Mouse (Mus musculus): ENCODE measurements around the gene Tns2. TPM values are rescaled to one million over a fixed set of nuclear protein-coding genes. Genes with fewer than 3 reads are reported as not detected.
A peak's percentile ranks its signal among the peaks of the same experiment; 100 is the strongest.

Tns2 gene
- total RNA-seq, 2 experiments from 2014 or later: not detected

DNA sequence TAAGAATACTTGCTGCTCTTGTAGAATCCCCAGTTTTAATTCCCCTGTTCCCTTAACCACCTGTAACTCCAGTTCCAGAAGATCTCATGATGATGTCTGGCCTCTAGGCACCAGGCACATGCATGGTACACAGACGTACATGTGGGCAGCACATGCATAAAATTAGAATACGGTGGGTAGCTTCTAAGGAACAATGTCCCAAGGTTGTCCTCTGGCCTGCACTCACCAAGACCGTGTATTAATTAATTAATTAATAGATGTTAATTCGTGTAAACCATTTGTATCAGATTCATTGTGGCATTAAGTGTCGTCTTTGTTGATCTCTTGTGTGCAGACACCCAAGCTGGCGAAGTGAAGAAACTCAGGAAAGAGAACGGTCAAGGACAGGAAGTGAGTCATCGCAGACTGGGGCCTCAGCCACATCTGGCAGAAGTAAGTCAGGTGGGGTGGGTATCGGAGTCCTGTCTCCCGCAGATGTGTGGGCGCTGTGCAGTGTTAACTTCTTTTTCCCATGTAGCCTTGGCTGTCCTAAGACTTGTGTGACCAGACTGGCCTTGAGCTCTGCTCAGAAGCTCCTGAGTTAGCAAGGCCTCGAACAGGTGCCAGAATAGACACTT lies 9.0 kb upstream of the Tns2 start:
- 0 out of 2 replicates have a peak, but pooled peaks have one; percentile 23 for ATAC-seq (replicated peaks; ENCODE audit: low FRiP score, low TSS enrichment, poor library complexity, severe bottlenecking)

DNA sequence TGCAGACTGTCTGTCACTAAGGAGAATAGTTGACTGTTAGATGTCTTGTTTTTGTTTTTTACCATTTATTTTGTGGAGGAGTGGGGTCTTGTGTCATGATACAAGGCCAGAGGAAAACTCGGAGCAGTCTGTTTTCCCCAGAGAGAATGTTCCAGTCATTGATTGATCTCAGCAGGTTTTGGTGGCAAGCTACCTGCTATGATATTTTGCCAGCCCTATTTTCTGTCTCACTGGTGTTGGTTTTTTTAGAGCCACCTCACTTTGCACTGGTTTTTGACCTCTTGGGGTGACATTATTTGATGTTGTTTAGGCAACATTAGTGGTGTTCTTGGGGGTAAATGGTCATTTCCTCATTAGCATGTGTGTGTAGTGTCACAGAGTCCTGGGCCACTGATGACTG lies 8.5 kb upstream of the Tns2 start:
- no peak for ATAC-seq (replicated peaks; ENCODE audit: low FRiP score, low TSS enrichment, poor library complexity, severe bottlenecking)

DNA sequence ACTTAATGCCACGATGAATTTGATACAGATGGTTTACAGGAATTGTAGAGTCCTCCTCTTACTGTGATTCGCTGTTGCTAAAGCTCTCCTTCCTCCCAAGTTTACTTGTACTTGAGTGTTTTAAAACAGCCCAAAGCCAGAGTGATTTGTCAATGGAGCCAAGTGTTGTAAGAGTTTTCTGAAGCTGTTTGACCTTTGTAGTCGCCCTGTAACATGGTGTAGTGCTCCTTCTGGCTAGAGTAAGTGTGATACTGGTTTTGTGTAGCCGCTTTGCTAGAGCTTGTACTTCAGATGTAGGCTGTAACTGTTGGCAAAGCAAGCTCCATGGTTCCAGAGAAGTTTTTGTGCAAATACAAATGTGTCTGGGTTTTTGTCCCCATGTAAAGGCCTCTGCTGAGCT lies 8.0 kb upstream of the Tns2 start:
- no peak for ATAC-seq (replicated peaks; ENCODE audit: low FRiP score, low TSS enrichment, poor library complexity, severe bottlenecking)

DNA sequence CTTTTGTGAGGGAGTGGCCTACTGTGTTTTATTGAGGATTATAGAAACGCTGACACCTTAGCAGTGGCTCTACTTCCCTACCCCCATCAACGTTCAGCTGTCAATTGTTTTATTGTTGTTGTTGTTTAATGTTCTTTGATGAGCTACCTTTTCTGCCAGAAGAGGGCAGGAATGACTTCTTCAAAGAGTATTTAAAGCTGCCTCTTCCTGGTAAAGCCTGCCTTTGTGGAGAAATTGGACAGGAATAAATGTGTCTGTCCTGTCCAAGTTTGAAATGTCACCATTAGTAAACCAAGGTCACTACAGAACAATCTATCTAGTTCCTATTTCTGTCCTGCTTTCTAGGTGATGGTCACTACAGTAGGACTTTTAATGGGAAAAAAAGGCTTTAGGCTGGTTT lies 6.1 kb upstream of the Tns2 start:
- ATAC-seq (replicated peaks; ENCODE audit: low FRiP score, low TSS enrichment, poor library complexity, severe bottlenecking): no peak

DNA sequence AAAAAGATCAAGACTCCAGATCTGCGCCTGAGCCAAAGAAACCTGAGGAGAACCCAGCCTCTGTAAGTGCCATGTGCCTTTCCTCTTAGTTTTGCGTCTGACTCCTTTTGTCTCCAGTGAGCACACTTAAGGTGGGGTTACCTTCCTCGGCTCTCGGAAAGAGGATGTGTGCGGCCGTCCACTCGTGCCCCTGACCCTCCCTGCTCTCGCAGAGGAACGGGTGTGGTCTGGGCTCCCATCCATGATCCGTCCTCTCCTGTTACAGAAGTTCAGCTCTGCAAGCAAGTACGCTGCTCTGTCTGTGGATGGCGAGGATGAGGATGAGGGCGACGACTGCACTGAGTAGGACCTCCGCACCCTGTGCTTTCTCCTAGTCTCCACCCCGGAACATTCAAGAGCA lies 5.2 kb upstream of the Tns2 start:
- no peak for ATAC-seq (replicated peaks; ENCODE audit: low FRiP score, low TSS enrichment, poor library complexity, severe bottlenecking)

DNA sequence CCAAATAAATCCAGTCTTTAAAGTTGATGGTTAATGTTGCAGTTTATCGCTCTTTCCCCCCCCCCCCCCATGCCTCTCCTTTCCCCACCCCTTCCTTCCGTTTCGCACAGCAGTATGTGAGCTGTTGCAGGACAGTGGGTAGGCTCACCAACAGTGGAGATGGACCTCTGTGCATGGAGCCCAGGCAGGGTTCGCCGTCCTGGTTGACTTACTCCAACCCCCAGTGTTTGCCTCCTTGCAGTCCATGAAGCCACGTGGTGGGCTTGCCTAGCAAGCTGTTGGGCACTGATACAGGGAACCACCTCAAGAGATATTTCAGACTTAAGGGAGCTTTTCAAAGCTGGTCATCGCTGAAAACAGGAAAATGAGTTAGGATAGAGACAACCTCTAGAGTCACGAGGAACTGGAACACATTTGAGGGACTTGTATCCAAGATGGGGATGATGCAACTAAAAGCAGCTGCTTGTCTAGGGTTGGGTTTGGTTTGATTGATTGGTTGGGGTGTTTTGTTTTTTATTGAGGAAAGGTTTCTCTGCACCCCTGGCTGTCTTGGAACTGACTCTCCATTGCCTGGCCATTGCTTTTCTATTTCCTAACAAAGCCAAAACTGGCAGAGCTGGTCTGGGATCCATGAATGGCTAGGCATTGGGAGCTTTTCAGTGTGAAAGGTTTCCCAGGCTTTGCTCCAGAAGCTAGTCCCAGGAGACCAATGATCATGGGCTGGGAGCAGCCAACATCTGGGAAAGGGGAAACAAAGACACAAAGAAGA lies 2.9 kb upstream of the Tns2 start:
- ATAC-seq (replicated peaks; ENCODE audit: low FRiP score, low TSS enrichment, poor library complexity, severe bottlenecking): no peak

DNA sequence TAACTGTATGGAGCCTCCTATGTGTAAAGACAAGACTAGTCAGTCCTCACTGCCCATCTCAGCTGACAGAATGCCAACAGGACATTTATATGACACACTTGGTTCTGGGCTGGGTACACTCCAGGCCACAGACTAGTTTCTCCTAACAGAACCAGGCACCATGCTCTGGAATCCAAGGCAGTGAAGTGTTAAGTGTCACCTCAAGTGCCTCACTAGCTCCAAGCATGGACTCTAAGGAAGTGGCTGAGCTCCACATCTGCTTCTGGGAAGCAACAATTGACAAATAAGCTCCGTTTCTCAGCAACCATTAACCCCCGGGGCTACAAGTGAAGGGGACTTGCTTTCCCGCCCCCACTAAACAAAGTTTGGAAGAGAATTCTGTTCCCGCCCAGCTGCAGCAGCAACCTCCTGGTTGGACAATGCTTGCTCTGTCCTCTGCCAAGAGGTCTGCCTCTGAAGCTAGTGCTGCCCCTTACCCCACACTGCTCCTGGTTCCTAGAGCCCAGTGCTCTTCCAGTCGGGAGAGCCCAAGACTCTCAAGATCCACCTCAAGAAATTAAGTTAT lies 2.1 kb upstream of the Tns2 start:
- no peak for ATAC-seq (replicated peaks; ENCODE audit: low FRiP score, low TSS enrichment, poor library complexity, severe bottlenecking)

DNA sequence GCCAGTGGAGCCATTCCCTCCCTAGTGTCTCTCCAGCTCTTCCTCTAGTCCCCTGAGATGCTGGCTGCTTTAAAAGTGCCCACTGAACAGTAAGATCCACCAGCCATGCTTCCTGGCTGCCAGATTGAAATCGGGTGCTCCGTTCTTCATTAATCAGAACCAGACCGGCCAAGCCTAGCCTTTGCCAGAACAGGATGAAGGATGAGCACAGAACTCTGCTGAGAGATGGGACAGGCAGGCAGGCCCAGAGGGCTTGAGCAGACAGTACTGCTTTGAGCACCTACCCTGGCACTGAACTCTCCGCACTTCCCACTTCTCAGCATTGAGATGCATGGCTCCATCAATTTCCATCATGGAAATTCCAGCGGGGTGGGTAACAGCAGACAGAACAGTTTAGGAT lies 953 bp upstream of the Tns2 start:
- ATAC-seq (replicated peaks; ENCODE audit: low FRiP score, low TSS enrichment, poor library complexity, severe bottlenecking): no peak

DNA sequence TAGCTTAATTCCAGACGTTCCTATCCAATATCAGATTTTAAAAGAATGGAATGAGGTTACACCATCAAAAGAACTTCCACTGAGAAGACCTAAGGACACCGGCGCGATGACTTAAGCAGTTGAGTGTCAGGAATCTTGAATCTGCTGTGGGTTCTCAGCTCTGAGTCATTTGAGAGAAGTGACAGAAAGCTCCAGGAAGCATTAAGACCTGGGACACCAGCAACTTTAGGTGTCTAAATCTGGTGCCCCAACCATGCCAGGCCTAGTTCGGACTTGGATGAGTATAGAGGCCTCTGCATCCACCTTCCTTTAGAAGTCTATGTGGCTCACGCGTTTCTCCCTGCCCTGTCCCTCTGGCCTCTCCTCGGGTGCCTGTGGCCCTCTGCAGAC lies 447 bp upstream of the Tns2 start:
- no peak for ATAC-seq (replicated peaks; ENCODE audit: low FRiP score, low TSS enrichment, poor library complexity, severe bottlenecking)

DNA sequence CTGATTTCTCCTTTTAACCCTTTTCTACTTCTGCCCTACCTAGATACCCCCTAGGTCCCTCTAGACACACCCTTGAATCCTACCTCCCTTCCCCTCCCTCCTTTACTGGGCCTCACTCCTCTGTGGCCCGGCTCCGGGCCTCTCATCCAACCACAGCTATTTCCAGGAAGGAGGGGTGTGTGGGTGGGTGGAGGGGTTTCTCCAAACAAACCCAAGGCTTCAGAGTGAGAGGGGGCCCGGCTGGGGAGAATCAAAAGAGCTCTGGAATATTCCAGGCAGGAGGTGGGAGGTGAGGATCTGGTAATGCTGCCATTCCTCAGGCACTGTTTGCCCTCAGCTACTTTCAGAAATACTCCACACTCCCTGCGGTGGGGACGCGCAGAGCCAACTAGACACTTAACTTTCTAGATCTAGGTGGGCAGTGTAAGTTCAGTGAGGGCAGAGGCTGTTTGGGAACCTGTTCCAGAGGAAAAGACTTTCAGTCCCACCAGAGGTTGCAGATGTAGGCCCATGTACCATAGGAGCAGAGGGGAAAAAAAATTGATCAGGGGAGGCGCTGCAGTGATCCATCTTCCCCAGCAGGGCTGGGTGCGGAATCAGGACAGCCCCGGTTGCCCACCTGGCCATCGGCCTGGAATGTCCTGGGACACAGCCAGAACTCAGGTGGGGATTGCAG lies 921 bp downstream of the Tns2 start:
- no peak for ATAC-seq (replicated peaks; ENCODE audit: low FRiP score, low TSS enrichment, poor library complexity, severe bottlenecking)

DNA sequence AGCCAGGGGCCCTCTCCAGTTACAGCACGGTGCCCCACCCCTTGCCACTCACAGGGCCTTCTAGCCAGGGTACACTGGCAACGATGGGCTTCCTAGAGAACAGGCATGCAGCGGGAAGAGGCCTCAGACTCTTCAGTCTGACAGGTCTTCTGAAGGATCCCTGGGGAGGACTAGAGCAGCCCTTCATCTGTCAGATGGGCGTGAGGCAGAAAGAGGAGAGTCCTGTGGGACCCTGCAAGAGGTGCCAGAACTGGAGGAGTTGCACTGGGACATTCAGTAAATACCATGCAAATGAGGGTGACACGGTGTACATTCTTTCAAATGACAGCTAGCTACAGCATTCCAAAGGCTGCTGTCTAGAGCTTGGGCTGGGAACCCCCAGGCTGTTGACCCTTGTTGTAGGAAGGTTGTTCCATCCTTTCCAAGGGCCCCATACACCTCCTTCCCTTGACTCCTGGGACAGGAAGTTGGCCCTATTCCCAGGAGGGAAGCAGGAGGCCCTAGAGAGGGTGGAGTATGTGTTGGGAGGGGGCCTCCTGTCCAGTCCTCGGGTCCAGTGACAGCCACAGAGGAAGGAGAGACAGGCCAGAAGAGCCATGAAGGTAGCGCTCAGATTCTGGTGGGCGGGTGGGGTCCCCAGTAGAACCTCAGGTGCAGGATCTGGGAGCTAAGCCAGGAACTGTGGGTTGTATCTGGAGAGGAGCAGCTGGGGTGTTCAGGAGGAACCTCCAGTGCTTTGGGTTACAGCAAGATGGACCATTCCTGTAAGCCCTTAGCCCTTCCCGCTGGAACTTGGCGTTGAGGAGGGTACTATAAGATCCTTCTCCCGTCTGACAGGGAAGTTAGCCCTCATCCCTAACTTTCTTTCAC lies 1.7 kb downstream of the Tns2 start:
- no peak for ATAC-seq (replicated peaks; ENCODE audit: low FRiP score, low TSS enrichment, poor library complexity, severe bottlenecking)

DNA sequence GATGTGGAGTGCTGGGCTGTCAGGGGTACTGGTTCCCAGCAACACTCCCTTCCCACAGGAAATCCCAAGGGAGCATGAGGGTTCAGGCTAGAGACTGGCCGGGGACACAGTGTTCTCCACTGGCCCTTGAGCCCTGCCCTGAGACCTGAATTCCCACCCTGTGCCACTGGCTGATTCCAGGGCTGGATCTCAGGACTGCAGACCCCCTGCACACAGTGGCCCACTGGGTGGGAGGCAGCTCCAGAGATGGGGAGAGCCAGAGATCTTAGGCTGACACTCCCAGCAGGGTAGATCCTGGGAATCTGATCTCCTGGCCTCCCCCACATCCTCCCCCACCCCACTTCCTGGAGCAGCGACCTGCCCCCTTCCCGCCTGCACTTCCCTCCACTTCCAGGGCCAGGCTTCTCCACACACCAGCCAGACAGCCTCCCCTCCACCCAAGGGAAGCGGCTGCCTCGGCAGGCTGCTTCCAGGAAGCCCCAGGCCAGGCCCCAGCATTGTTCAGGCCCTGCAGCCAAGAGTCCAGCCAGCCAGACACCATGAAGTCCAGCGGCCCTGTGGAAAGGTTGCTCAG lies 2.4 kb downstream of the Tns2 start:
- no peak for ATAC-seq (replicated peaks; ENCODE audit: low FRiP score, low TSS enrichment, poor library complexity, severe bottlenecking)

DNA sequence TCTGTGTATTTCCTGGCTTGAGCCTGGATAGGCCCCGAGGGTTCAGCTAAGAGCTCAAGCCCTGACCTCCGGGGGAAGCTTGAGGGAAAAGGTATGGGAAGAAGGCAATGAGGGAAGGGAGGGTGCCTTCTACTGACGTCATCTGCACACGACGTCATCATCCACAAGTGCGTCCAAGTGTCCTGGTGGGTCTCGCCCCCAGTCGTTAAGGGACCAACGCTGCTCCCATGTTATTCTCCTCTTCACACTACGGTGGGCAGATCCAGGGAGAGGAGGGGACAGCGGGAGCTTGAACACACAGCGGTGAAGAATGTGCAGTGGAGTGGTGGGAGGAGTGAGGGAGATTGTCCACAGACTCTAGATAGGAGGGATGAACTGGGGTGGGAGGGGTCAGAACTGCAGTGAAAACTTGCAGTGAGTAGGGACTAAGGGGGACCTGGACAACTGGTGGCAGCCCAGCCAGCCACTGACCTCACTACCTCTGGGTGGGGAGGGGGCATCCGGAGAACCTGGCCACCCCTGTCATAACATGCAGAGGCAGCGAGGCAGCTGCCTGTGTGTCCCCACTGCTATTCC lies 3.2 kb downstream of the Tns2 start:
- ATAC-seq (replicated peaks; ENCODE audit: low FRiP score, low TSS enrichment, poor library complexity, severe bottlenecking): no peak

DNA sequence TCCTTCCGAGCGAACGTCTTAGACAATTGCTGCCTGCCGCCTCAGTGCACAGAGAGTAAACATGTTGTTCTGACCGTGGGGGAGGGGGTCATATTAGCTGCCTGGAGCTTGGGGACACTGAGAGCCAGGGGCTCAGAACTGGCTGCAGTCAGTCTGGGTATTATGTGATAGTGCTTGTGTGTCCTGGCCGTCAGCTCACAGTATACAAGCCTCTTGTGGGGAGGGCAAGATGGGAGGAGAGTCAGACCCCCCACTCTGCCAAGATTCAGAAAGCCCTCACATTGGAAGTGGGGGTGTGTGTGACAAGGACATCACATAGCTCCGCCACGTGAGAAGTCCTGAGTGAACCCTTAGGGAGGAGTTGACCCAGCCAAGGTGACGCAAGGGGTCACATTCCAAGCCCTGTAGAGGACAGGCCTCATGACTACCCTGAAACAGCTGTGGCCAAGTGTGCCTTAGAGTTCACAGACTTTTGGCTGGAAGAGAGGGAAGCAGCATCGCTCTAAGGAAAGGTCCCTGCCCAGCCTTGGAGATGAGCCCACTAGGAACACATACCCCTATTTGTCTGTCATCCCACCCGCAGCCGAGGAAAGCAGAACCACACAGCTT lies 3.8 kb downstream of the Tns2 start:
- ATAC-seq (replicated peaks; ENCODE audit: low FRiP score, low TSS enrichment, poor library complexity, severe bottlenecking): no peak

DNA sequence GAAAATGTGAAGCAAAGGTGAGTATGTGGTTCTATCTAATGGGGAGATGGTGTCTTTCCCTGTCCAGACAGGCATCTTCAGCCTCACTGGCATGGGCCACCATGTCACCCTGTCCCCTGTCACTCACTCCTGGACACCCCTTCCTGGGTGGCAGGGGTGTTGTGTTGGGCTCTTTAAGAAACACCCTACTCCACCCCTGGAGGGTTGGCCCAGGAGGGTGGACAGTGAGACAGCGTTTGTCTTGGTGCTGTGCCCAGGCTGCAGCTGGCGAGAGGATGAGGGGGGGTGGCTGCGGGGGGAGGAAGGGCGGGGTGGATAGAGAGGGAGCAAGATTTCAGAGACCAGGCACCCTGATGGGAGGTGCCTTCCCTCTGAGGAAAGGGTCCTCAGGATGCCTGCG lies 5.1 kb downstream of the Tns2 start:
- ATAC-seq (replicated peaks; ENCODE audit: low FRiP score, low TSS enrichment, poor library complexity, severe bottlenecking): 0 out of 2 replicates have a peak, but pooled peaks have one; percentile 23

DNA sequence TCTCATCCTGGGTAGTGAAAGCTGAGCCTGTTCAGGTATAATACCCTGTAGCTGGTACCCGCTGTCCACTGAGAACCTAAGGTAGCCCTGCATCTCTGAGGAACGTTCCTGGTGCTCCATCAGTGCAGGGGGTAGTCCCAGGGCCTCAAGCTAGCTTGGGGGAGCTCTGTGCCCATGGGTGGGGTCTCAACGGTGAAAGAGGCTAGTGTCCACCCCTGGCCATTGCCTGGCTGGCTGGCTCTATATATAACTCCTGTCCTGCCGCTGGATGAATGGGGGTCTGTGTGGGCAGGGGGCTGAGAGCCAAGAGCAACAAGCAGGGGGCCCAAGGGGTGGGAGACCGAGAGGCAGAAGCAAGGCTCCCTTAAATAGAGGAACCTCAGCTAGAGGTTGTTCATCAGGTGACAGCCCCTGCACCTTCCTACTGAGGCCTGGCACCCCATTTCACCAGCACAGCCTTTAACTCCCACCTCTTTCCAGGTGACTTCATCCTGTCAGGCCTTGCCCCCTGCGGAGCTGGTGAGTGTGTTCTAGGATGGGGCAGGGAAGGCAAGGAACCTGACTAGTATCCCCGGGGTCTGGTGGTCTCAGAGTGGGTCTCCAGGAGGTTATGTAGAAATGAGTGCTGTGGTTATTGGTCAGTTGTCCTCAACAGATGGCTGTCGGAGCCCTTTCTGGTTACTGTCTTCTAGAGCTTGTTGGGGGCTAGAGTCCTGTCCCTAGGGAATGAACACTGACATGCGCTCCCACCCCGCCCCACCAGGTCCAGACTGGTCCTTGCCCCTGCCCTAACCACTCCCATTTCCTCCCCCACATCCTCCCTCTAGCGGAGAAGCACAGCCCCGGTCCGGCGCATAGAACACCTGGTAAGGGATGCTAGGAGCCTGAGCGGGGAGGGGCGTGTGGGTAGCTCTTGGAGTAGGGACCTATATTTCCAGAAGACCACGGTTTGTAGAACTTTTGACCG lies 5.8 kb downstream of the Tns2 start:
- ATAC-seq (replicated peaks; ENCODE audit: low FRiP score, low TSS enrichment, poor library complexity, severe bottlenecking): no peak

DNA sequence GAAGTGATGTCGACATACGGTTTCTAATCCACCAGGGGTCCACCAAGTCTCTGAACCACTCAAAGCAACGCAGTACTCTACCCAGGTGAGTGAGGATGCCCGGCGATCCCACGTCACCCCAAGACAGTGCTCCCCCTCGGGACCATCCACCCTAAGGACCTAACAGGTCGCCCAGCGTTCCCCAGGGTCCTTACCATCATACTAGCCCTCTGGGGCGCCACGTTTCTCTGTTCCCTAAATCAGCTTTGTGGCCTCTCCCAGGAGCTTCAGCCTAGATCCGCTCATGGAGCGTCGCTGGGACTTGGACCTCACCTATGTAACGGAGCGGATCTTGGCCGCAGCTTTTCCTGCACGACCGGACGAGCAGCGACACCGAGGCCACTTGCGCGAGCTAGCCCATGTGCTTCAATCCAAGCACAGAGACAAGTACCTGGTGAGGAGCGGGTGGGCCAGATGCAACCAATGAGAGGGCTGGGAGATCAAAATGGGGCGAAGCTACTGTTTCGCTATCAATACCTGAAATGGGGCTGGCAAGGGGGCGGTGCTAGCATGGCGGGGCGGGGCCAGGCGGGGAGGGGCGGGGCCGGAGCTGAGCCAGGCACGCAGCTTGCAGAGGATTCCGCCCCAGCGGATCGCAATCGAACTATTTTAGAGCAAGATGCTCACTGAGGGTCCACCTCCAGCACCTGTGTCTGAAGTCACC lies 6.7 kb downstream of the Tns2 start:
- no peak for ATAC-seq (replicated peaks; ENCODE audit: low FRiP score, low TSS enrichment, poor library complexity, severe bottlenecking)

Data from megakaryocyte-erythroid progenitor cell, adult 5-6 weeks (primary cell).